Mouse (Mus musculus): Measurements from ENCODE around the gene Galnt6. TPM values are rescaled to one million over a fixed set of nuclear protein-coding genes. Genes with fewer than 3 reads are reported as not detected.

The Galnt6 gene
- polyA plus RNA-seq, 1 experiment: 0.29 TPM

DNA sequence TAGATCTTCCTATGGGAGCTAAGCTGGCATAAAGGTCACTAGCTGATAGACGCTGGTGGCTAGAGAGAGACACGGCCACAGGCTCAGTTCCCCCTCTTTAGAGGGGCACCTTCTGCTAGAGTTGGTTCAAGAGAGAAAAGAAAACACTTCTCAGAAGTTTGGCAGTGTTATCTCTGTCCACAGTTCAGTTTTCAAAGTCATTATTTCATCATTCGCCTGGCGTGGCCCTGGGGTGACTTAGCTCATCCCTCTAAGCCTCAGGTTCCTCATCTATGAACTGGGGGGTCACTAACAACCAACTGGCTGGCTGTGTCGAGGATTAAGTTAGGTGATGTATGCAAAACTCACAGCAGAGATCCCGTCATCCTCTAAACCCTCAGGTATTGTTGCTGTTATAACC is 11.2 kb downstream of the Galnt6 start:
- TF ChIP-seq FOSL1 (IDR thresholded peaks at IDR 0.05; ENCODE audit: insufficient read depth, low read length, poor library complexity, severe bottlenecking) (no peak), MAX (IDR thresholded peaks at IDR 0.05) (no peak)
- H3K4me3 ChIP-seq (ENCODE audit: insufficient read depth, poor library complexity, severe bottlenecking): no peak overlapping the region

DNA sequence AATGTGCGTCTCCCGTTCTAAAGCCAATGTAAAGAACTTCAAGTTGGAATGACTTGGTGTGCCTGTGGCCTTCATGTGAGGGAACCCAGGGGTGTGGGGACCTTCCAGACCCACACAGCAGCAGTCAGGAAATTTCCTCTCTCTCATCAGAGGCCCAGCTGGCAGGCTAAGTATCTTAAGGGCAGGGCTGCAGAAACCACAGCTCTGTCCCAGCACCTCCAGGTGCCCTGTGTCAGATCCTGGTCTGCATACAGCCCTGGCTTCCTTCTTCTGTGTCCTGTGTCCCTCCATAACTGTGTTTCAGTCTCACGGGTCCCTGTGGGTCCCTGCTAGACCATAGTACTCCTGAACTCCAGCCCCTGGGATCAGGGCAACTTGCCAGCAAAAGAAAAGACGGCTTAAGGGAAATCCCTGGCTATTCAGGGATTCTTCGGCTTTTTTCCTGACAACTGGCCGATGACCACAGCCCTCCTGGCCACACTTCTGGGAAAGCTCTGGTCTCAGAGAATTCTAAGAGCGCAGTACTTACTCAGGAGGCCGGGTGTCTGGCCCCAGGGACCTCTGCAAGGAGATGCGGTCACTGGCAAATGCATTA is 13.7 kb downstream of the Galnt6 start:
- Histone ChIP-seq H3K36me3 (ENCODE audit: control insufficient read depth, insufficient read depth) (no peaks in the 10 kb centered on the region), H3ac (ENCODE audit: control insufficient read depth, insufficient read length, low read depth) (no peak overlapping the region), H3K27me3 (ENCODE audit: control insufficient read depth, insufficient read depth, insufficient read length) (no peaks in the 10 kb centered on the region), H3K4me3 (ENCODE audit: insufficient read depth, poor library complexity, severe bottlenecking) (no peak overlapping the region), H3K79me2 (ENCODE audit: control insufficient read depth, insufficient read depth) (no peaks in the 10 kb centered on the region), H3K79me3 (ENCODE audit: low read depth) (no peaks in the 10 kb centered on the region)
- TF ChIP-seq MYOG (IDR thresholded peaks at IDR 0.05; ENCODE audit: control insufficient read depth, extremely low read depth, insufficient read length) (no peak), CEBPB (IDR thresholded peaks at IDR 0.05; ENCODE audit: low read depth) (no peak), USF1 (IDR thresholded peaks at IDR 0.05; ENCODE audit: low read depth) (no peak), CTCF (IDR thresholded peaks at IDR 0.05; ENCODE audit: control insufficient read depth, insufficient read depth, insufficient read length) (no peak), MAX (IDR thresholded peaks at IDR 0.05) (no peak)

More for the DNA sequence above, 11.2 kb downstream of the Galnt6 start:
- H3ac ChIP-seq (ENCODE audit: control insufficient read depth, insufficient read length, low read depth): no peak overlapping the region
- no peaks in the 10 kb centered on the region for H3K79me3 ChIP-seq (ENCODE audit: low read depth)
- H3K79me2 ChIP-seq (ENCODE audit: control insufficient read depth, insufficient read depth): no peaks in the 10 kb centered on the region
- no peaks in the 10 kb centered on the region for H3K27me3 ChIP-seq (ENCODE audit: control insufficient read depth, insufficient read depth, insufficient read length)
- H3K36me3 ChIP-seq (ENCODE audit: control insufficient read depth, insufficient read depth): no peaks in the 10 kb centered on the region

DNA sequence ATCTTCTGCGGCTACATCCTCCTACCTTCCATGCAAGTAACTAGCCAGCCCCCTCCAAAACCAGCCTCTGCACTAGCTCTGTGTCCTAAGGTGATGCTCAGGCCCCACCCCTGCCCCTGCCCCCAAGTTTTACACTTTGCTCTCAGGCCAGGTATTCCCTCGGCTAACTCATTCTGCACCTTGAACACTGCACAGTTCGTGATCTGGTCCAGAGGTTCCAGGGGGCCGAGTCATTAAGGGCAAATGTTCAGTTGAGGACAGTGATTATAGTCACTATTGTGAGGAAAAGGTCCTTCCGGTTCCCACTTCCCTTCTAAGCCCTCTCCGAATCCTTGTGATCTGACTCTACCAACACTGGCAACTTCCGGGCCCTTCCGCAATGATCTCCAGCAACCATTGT is 14.7 kb downstream of the Galnt6 start:
- Histone ChIP-seq H3K36me3 (ENCODE audit: control insufficient read depth, insufficient read depth) (no peaks in the 10 kb centered on the region), H3K27me3 (ENCODE audit: control insufficient read depth, insufficient read depth, insufficient read length) (no peaks in the 10 kb centered on the region), H3K4me3 (ENCODE audit: insufficient read depth, poor library complexity, severe bottlenecking) (no peak overlapping the region), H3K79me3 (ENCODE audit: low read depth) (no peaks in the 10 kb centered on the region), H3ac (ENCODE audit: control insufficient read depth, insufficient read length, low read depth) (no peak overlapping the region), H3K79me2 (ENCODE audit: control insufficient read depth, insufficient read depth) (no peaks in the 10 kb centered on the region)
- no peak for TF ChIP-seq USF1 (IDR thresholded peaks at IDR 0.05; ENCODE audit: low read depth)

DNA sequence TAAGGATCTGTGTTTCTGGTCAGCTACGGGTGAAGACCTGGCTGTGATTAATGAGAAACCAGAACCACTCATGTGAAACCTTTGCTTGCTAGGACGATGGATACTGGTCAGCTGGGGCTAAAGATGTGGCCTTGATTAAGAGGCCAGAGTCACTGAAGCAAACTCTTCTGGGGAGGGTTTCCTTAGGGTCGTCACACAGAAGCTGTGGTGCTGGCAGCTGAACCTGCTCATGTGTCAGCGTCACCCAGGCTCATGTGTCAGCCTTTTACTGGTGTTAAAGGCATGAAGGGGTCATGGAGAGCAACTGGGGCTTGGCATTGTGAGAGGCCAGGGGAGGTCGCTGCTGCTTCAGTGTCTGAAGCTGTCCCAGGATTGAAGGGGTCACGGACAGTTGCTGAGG is 18.3 kb downstream of the Galnt6 start:
- H3K79me2 ChIP-seq (ENCODE audit: control insufficient read depth, insufficient read depth): no peaks in the 10 kb centered on the region
- no peaks in the 10 kb centered on the region for H3K27me3 ChIP-seq (ENCODE audit: control insufficient read depth, insufficient read depth, insufficient read length)
- no peak overlapping the region for H3ac ChIP-seq (ENCODE audit: control insufficient read depth, insufficient read length, low read depth)
- no peak overlapping the region for H3K4me3 ChIP-seq (ENCODE audit: insufficient read depth, poor library complexity, severe bottlenecking)
- TF ChIP-seq CTCF (IDR thresholded peaks at IDR 0.05; ENCODE audit: control insufficient read depth, insufficient read depth, insufficient read length) (peak; percentile 49), MYOG (IDR thresholded peaks at IDR 0.05; ENCODE audit: control insufficient read depth, extremely low read depth, insufficient read length) (no peak)
- no peaks in the 10 kb centered on the region for H3K36me3 ChIP-seq (ENCODE audit: control insufficient read depth, insufficient read depth)
- H3K79me3 ChIP-seq (ENCODE audit: low read depth): no peaks in the 10 kb centered on the region

- Histone ChIP-seq H3K79me3 (ENCODE audit: low read depth) (no peaks in the 10 kb centered on the region), H3ac (ENCODE audit: control insufficient read depth, insufficient read length, low read depth) (no peak overlapping the region)
- TF ChIP-seq MYOD1 (IDR thresholded peaks at IDR 0.05; ENCODE audit: control insufficient read depth, insufficient read length, low read depth) (no peak), MAX (IDR thresholded peaks at IDR 0.05) (no peak), USF1 (IDR thresholded peaks at IDR 0.05; ENCODE audit: low read depth) (no peak), MYOG (IDR thresholded peaks at IDR 0.05; ENCODE audit: control insufficient read depth, extremely low read depth, insufficient read length) (no peak), CTCF (IDR thresholded peaks at IDR 0.05; ENCODE audit: control insufficient read depth, insufficient read depth, insufficient read length) (no peak), FOSL1 (IDR thresholded peaks at IDR 0.05; ENCODE audit: insufficient read depth, low read length, poor library complexity, severe bottlenecking) (no peak), CEBPB (IDR thresholded peaks at IDR 0.05; ENCODE audit: low read depth) (no peak)
Observed at GRCm38 (mm10) chr15:100708433-100709078, 20.6 kb downstream of the Galnt6 start.

GRCm38 (mm10) chr15:100706226-100706625 is 22.9 kb downstream of the Galnt6 start:
- Histone ChIP-seq H3K79me3 (ENCODE audit: low read depth) (no peaks in the 10 kb centered on the region), H3ac (ENCODE audit: control insufficient read depth, insufficient read length, low read depth) (no peak overlapping the region), H3K79me2 (ENCODE audit: control insufficient read depth, insufficient read depth) (no peaks in the 10 kb centered on the region), H3K36me3 (ENCODE audit: control insufficient read depth, insufficient read depth) (no peaks in the 10 kb centered on the region), H3K27me3 (ENCODE audit: control insufficient read depth, insufficient read depth, insufficient read length) (no peaks in the 10 kb centered on the region), H3K4me3 (ENCODE audit: insufficient read depth, poor library complexity, severe bottlenecking) (no peak overlapping the region)
- TF ChIP-seq USF1 (IDR thresholded peaks at IDR 0.05; ENCODE audit: low read depth) (no peak), CTCF (IDR thresholded peaks at IDR 0.05; ENCODE audit: control insufficient read depth, insufficient read depth, insufficient read length) (no peak), MYOD1 (IDR thresholded peaks at IDR 0.05; ENCODE audit: control insufficient read depth, insufficient read length, low read depth) (peak; percentile 30)

More at GRCm38 (mm10) chr15:100708433-100709078, 20.6 kb downstream of the Galnt6 start:
- Histone ChIP-seq H3K27me3 (ENCODE audit: control insufficient read depth, insufficient read depth, insufficient read length) (no peaks in the 10 kb centered on the region), H3K36me3 (ENCODE audit: control insufficient read depth, insufficient read depth) (no peaks in the 10 kb centered on the region), H3K79me2 (ENCODE audit: control insufficient read depth, insufficient read depth) (no peaks in the 10 kb centered on the region), H3K4me3 (ENCODE audit: insufficient read depth, poor library complexity, severe bottlenecking) (no peak overlapping the region)

Measured in C2C12 (cell line).